Mouse (Mus musculus): ENCODE results near the gene Pcca. TPM values are rescaled to one million over a fixed set of nuclear protein-coding genes. Genes with fewer than 3 reads are reported as not detected.

The Pcca gene
- polyA plus RNA-seq, 1 experiment: 24.8 TPM

- no peak overlapping the region for H3K27ac ChIP-seq (ENCODE audit: control insufficient read depth, insufficient read depth, low read depth, low read length, poor library complexity)
- H3K4me1 ChIP-seq (ENCODE audit: control insufficient read depth, insufficient read depth, low read length): no peaks in the 10 kb centered on the region
- no peak for TF ChIP-seq POLR2A (IDR thresholded peaks at IDR 0.05; ENCODE audit: borderline replicate concordance, control insufficient read depth, low read depth, low read length)
- TF ChIP-seq CTCF (IDR thresholded peaks at IDR 0.05; ENCODE audit: control insufficient read depth, insufficient read depth, low read length): no peak
- H3K4me3 ChIP-seq (replicated peaks; ENCODE audit: control insufficient read depth, low read depth, low read length): no peak overlapping the region
- WGBS: 80% methylated on average over 5 of the region's 5 CpGs
These were observed 375.4 kb downstream of the Pcca start for GRCm38 (mm10) chr14:122909368-122910091.

- no peaks in the 10 kb centered on the region for H3K4me1 ChIP-seq (ENCODE audit: control insufficient read depth, insufficient read depth, low read length)
- no peak for TF ChIP-seq CTCF (IDR thresholded peaks at IDR 0.05; ENCODE audit: control insufficient read depth, insufficient read depth, low read length)
- no peak for TF ChIP-seq POLR2A (IDR thresholded peaks at IDR 0.05; ENCODE audit: borderline replicate concordance, control insufficient read depth, low read depth, low read length)
- H3K27ac ChIP-seq (ENCODE audit: control insufficient read depth, insufficient read depth, low read depth, low read length, poor library complexity): no peak overlapping the region
- no peak overlapping the region for H3K4me3 ChIP-seq (replicated peaks; ENCODE audit: control insufficient read depth, low read depth, low read length)
These were observed 377.1 kb downstream of the Pcca start for GRCm38 (mm10) chr14:122911265-122911664.

- 55% methylated on average over 1 of the region's 1 CpGs for WGBS
- no peak overlapping the region for H3K4me3 ChIP-seq (replicated peaks; ENCODE audit: control insufficient read depth, low read depth, low read length)
- no peak overlapping the region for H3K27ac ChIP-seq (ENCODE audit: control insufficient read depth, insufficient read depth, low read depth, low read length, poor library complexity)
- no peaks in the 10 kb centered on the region for H3K4me1 ChIP-seq (ENCODE audit: control insufficient read depth, insufficient read depth, low read length)
- TF ChIP-seq POLR2A (IDR thresholded peaks at IDR 0.05; ENCODE audit: borderline replicate concordance, control insufficient read depth, low read depth, low read length) (no peak), CTCF (IDR thresholded peaks at IDR 0.05; ENCODE audit: control insufficient read depth, insufficient read depth, low read length) (no peak)
These were observed 378.0 kb downstream of the Pcca start for GRCm38 (mm10) chr14:122912137-122912536.

GRCm38 (mm10) chr14:122912812-122913498 lies 378.8 kb downstream of the Pcca start:
- no peak; the same call in 1 of the 2 replicates for TF ChIP-seq POLR2A (IDR thresholded peaks at IDR 0.05; ENCODE audit: borderline replicate concordance, control insufficient read depth, low read depth, low read length)
- WGBS: under 1% methylated on average over 58 of the region's 58 CpGs
- H3K4me1 ChIP-seq (ENCODE audit: control insufficient read depth, insufficient read depth, low read length): no peaks in the 10 kb centered on the region
- H3K4me3 ChIP-seq (replicated peaks; ENCODE audit: control insufficient read depth, low read depth, low read length): peak overlapping the region; percentile 46
- no peak overlapping the region for H3K27ac ChIP-seq (ENCODE audit: control insufficient read depth, insufficient read depth, low read depth, low read length, poor library complexity)

GRCm38 (mm10) chr14:122913657-122914056 lies 379.5 kb downstream of the Pcca start, which contains the start of gene Ggact:
Gene Ggact (minus strand): TSS chr14:122913757.
- peak within 1 kb of the TSS; percentile 46 for H3K4me3 ChIP-seq (replicated peaks; ENCODE audit: control insufficient read depth, low read depth, low read length)
- H3K27ac ChIP-seq (ENCODE audit: control insufficient read depth, insufficient read depth, low read depth, low read length, poor library complexity): no peak within 1 kb of the TSS
- WGBS: 82% methylated on average over 6 of the region's 6 CpGs
- TF ChIP-seq POLR2A (IDR thresholded peaks at IDR 0.05; ENCODE audit: borderline replicate concordance, control insufficient read depth, low read depth, low read length) (no peak), CTCF (IDR thresholded peaks at IDR 0.05; ENCODE audit: control insufficient read depth, insufficient read depth, low read length) (no peak)
- H3K4me1 ChIP-seq (ENCODE audit: control insufficient read depth, insufficient read depth, low read length): no peaks in the 10 kb centered on the region

- Histone ChIP-seq H3K4me1 (ENCODE audit: control insufficient read depth, insufficient read depth, low read length) (no peaks in the 10 kb centered on the region), H3K27ac (ENCODE audit: control insufficient read depth, insufficient read depth, low read depth, low read length, poor library complexity) (no peak overlapping the region), H3K4me3 (replicated peaks; ENCODE audit: control insufficient read depth, low read depth, low read length) (no peak overlapping the region)
- TF ChIP-seq CTCF (IDR thresholded peaks at IDR 0.05; ENCODE audit: control insufficient read depth, insufficient read depth, low read length) (no peak), POLR2A (IDR thresholded peaks at IDR 0.05; ENCODE audit: borderline replicate concordance, control insufficient read depth, low read depth, low read length) (no peak)
- 90% methylated on average over 1 of the region's 1 CpGs for whole genome bisulfite sequencing
These were observed 383.6 kb downstream of the Pcca start for GRCm38 (mm10) chr14:122917676-122918075.

- TF ChIP-seq CTCF (IDR thresholded peaks at IDR 0.05; ENCODE audit: control insufficient read depth, insufficient read depth, low read length) (no peak), POLR2A (IDR thresholded peaks at IDR 0.05; ENCODE audit: borderline replicate concordance, control insufficient read depth, low read depth, low read length) (no peak)
- Histone ChIP-seq H3K4me3 (replicated peaks; ENCODE audit: control insufficient read depth, low read depth, low read length) (no peak overlapping the region), H3K27ac (ENCODE audit: control insufficient read depth, insufficient read depth, low read depth, low read length, poor library complexity) (no peak overlapping the region), H3K4me1 (ENCODE audit: control insufficient read depth, insufficient read depth, low read length) (no peaks in the 10 kb centered on the region)
- 83% methylated on average over 5 of the region's 5 CpGs for whole genome bisulfite sequencing
These were observed 385.9 kb downstream of the Pcca start for GRCm38 (mm10) chr14:122920011-122920410.

- no peak for TF ChIP-seq CTCF (IDR thresholded peaks at IDR 0.05; ENCODE audit: control insufficient read depth, insufficient read depth, low read length)
- no peak for TF ChIP-seq POLR2A (IDR thresholded peaks at IDR 0.05; ENCODE audit: borderline replicate concordance, control insufficient read depth, low read depth, low read length)
- 90% methylated on average over 1 of the region's 1 CpGs for WGBS
- H3K4me3 ChIP-seq (replicated peaks; ENCODE audit: control insufficient read depth, low read depth, low read length): no peak overlapping the region
These were observed 402.3 kb downstream of the Pcca start for GRCm38 (mm10) chr14:122936460-122936859.

More at GRCm38 (mm10) chr14:122936460-122936859, 402.3 kb downstream of the Pcca start:
- Histone ChIP-seq H3K27ac (ENCODE audit: control insufficient read depth, insufficient read depth, low read depth, low read length, poor library complexity) (no peak overlapping the region), H3K4me1 (ENCODE audit: control insufficient read depth, insufficient read depth, low read length) (no peaks in the 10 kb centered on the region)

Other genes starting within 250 kb of the Pcca start
- not detected in 2 replicates for gene Gm5089, start 83.2 kb upstream of the Pcca start, polyA plus RNA-seq (2011; ENCODE audit: insufficient read depth, insufficient read length, low replicate concordance, missing spikeins)
- 0.72 TPM in 1 of 2 replicates, not detected in the other for gene Zic5, start 68.6 kb upstream of the Pcca start, polyA plus RNA-seq (2011; ENCODE audit: insufficient read depth, insufficient read length, low replicate concordance, missing spikeins)
- gene Zic2, start 58.9 kb upstream of the Pcca start, polyA plus RNA-seq (2011; ENCODE audit: insufficient read depth, insufficient read length, low replicate concordance, missing spikeins): 2.7 TPM in 1 of 2 replicates, not detected in the other
- gene Gm10837, start 43.7 kb upstream of the Pcca start, polyA plus RNA-seq (2011; ENCODE audit: insufficient read depth, insufficient read length, low replicate concordance, missing spikeins): not detected in 2 replicates

Measured in bone marrow, adult 2 months (tissue).